Mouse (Mus musculus) intestine, embryonic 14.5 days (tissue): Measurements from ENCODE around the gene Eef1e1. TPM values are rescaled to one million over a fixed set of nuclear protein-coding genes. Genes with fewer than 3 reads are reported as not detected.

ENCODE experiments used
- ATAC-seq: fragments of 200-750 bp; cut with Nextera tagmentation; replicated peaks from 2 replicates; pipeline ENCODE4 v1.8.0; 2017; ENCODE audit warnings: low read depth, moderate number of reproducible peaks, moderate TSS enrichment, moderate library complexity; ENCODE audit not compliant: low FRiP score, low TSS enrichment
- DNase-seq: peaks from one replicate; pipeline ENCODE4 v3.0.0-alpha.2; 2018; ENCODE audit warnings: low spot score
- H3K27ac ChIP-seq: fragments of 300-500 bp; sonication (generic); 2 replicates; pipeline ENCODE4 v1.5.1; 2014; ENCODE audit warnings: low read depth, mild to moderate bottlenecking, control low read depth
- H3K27me3 ChIP-seq: fragments of 300-500 bp; sonication (generic); replicated peaks from 2 replicates; pipeline ENCODE4 v1.6.1; 2014; ENCODE audit warnings: low read length, control low read depth; ENCODE audit not compliant: control insufficient read depth, insufficient read depth
- H3K36me3 ChIP-seq: fragments of 300-500 bp; sonication (generic); 2 replicates; pipeline ENCODE4 v1.6.1; 2014; ENCODE audit warnings: low read length, control low read depth; ENCODE audit not compliant: control insufficient read depth, insufficient read depth
- H3K4me1 ChIP-seq: fragments of 300-500 bp; sonication (generic); replicated peaks from 2 replicates; pipeline ENCODE4 v1.6.1; 2014; ENCODE audit warnings: low read length, control low read depth, mixed read lengths; ENCODE audit not compliant: control insufficient read depth, insufficient read depth
- H3K4me2 ChIP-seq: fragments of 300-500 bp; sonication (generic); 2 replicates; pipeline ENCODE4 v1.6.1; 2014; ENCODE audit warnings: low read length
- H3K4me3 ChIP-seq: fragments of 300-500 bp; sonication (generic); 2 replicates; pipeline ENCODE4 v1.5.1; 2014; ENCODE audit warnings: low read depth, low read length, control low read depth, mixed read lengths
- H3K9ac ChIP-seq: fragments of 300-500 bp; sonication (generic); 2 replicates; pipeline ENCODE4 v1.6.1; 2014; ENCODE audit warnings: mild to moderate bottlenecking, low read length
- H3K9me3 ChIP-seq: fragments of 300-500 bp; sonication (generic); 2 replicates; pipeline ENCODE4 v1.6.1; 2016; ENCODE audit warnings: low read length, control low read depth; ENCODE audit not compliant: control insufficient read depth
- WGBS: fragments of 180-500 bp; shearing (Covaris S2); extraction: QIAGEN DNeasy Blood & Tissue Kit; methylation state at CpG from one replicate; pipeline ENCODE4 v1.1.7; 2014; 5-methylcytosine and 5-hydroxymethylcytosine counted together
- polyA plus RNA-seq: library from polyadenylated mRNA; unstranded; fragments of >200 nt; fragmentation: Nextera tagmentation; extraction: Ambion mirVana; gene quantifications from 2 replicates; pipeline ENCODE4 v1.2.1, GENCODE M21; 2014

The Eef1e1 gene
- polyA plus RNA-seq, 1 experiment from 2014 or later: 57.4 TPM

- ATAC-seq (no peak), DNase-seq (no peak)
- Histone ChIP-seq H3K9ac (no peak overlapping the region), H3K27me3 (no peaks in the 10 kb centered on the region), H3K4me1 (no peaks in the 10 kb centered on the region), H3K36me3 (no peaks in the 10 kb centered on the region), H3K4me2 (no peak overlapping the region), H3K4me3 (no peak overlapping the region), H3K27ac (no peak overlapping the region), H3K9me3 (no peaks in the 10 kb centered on the region)
- WGBS: 87% methylated on average over 13 of the region's 13 CpGs
Observed at GRCm38 (mm10) chr13:38602966-38603365, 55.9 kb downstream of the Eef1e1 start.

GRCm38 (mm10) chr13:38602243-38602832 is 56.5 kb downstream of the Eef1e1 start:
- Histone ChIP-seq H3K9ac (no peak overlapping the region), H3K4me1 (no peaks in the 10 kb centered on the region), H3K27ac (no peak overlapping the region), H3K36me3 (no peaks in the 10 kb centered on the region), H3K4me3 (no peak overlapping the region), H3K27me3 (no peaks in the 10 kb centered on the region), H3K4me2 (no peak overlapping the region), H3K9me3 (no peaks in the 10 kb centered on the region)
- ATAC-seq: no peak
- 73% methylated on average over 17 of the region's 17 CpGs for WGBS
- DNase-seq: no peak

GRCm38 (mm10) chr13:38600811-38601210 is 58.0 kb downstream of the Eef1e1 start:
- Histone ChIP-seq H3K4me1 (no peaks in the 10 kb centered on the region), H3K9ac (no peak overlapping the region), H3K4me3 (no peak overlapping the region), H3K27me3 (no peaks in the 10 kb centered on the region), H3K9me3 (no peaks in the 10 kb centered on the region), H3K27ac (no peak overlapping the region), H3K36me3 (no peaks in the 10 kb centered on the region), H3K4me2 (no peak overlapping the region)
- DNase-seq (no peak), ATAC-seq (no peak)
- 88% methylated on average over 11 of the region's 11 CpGs for WGBS

GRCm38 (mm10) chr13:38597076-38597475 is 61.8 kb downstream of the Eef1e1 start:
- H3K9ac ChIP-seq: no peak overlapping the region
- no peak for ATAC-seq
- H3K4me3 ChIP-seq: no peak overlapping the region
- H3K27me3 ChIP-seq: no peaks in the 10 kb centered on the region
- DNase-seq: no peak
- H3K4me2 ChIP-seq: no peak overlapping the region
- 57% methylated on average over 3 of the region's 3 CpGs for WGBS
- no peaks in the 10 kb centered on the region for H3K36me3 ChIP-seq
- H3K4me1 ChIP-seq: no peaks in the 10 kb centered on the region
- H3K27ac ChIP-seq: no peak overlapping the region
- H3K9me3 ChIP-seq: no peaks in the 10 kb centered on the region

- Histone ChIP-seq H3K4me1 (no peaks in the 10 kb centered on the region), H3K4me2 (no peak overlapping the region), H3K27me3 (no peaks in the 10 kb centered on the region), H3K36me3 (no peaks in the 10 kb centered on the region), H3K9ac (no peak overlapping the region), H3K4me3 (no peak overlapping the region), H3K9me3 (no peaks in the 10 kb centered on the region), H3K27ac (no peak overlapping the region)
- no peak for DNase-seq
- WGBS: 74% methylated on average over 4 of the region's 4 CpGs
- ATAC-seq: no peak
Observed at GRCm38 (mm10) chr13:38596461-38596860, 62.4 kb downstream of the Eef1e1 start.

Other genes with a start within 250 kb of the Eef1e1 start
- gene Txndc5, start 130.2 kb downstream of the Eef1e1 start, polyA plus RNA-seq: 261 and 275 TPM in 2 replicates
- 13.7 and 16.2 TPM in 2 replicates for gene Bloc1s5, start 23.9 kb downstream of the Eef1e1 start, polyA plus RNA-seq